Mouse (Mus musculus): ENCODE results near the gene Cldnd2. TPM values are rescaled to one million over a fixed set of nuclear protein-coding genes. Genes with fewer than 3 reads are reported as not detected.
A peak's percentile ranks its signal among the peaks of the same experiment; 100 is the strongest.

The Cldnd2 gene
- polyA plus RNA-seq, 1 experiment from 2014 or later, result not detected

GRCm38 (mm10) chr7:43482090-43482716 is 41.6 kb downstream of the Cldnd2 start:
- no peak overlapping the region for H3K4me3 ChIP-seq
- WGBS, result 74% methylated on average over 8 of the region's 8 CpGs
- DNase-seq (ENCODE audit: low spot score), result no peak
- peaks cover 23% of the 10 kb centered on the region for H3K27me3 ChIP-seq (ENCODE audit: low read depth, poor library complexity, severe bottlenecking)
- H3K36me3 ChIP-seq, result no peaks in the 10 kb centered on the region
- no peaks in the 10 kb centered on the region for H3K9me3 ChIP-seq (replicated peaks)
- H3K27ac ChIP-seq, result no peak overlapping the region
- peaks cover 6% of the 10 kb centered on the region for H3K4me1 ChIP-seq

DNA sequence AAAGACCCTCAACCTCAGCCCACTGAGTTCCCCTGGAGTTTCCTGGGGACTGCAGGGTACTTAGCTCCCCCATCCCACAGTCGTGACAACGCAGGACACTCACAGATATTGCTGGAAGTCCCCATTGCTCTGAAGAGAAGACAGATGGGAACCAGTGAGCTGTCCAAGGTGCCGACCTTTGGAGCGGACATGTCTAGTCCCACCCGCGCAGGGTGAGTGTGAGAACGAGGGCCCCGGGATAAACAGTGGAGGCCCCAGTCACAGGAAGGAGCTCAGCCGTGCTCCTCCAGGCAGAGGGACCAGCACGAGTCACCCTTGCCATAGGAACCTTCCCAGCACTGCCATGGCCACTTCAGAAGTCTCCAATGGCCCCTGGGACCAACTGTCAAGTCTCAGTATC is 42.7 kb downstream of the Cldnd2 start:
- Histone ChIP-seq H3K27me3 (ENCODE audit: low read depth, poor library complexity, severe bottlenecking) (peaks cover 19% of the 10 kb centered on the region), H3K27ac (no peak overlapping the region), H3K36me3 (no peaks in the 10 kb centered on the region), H3K4me1 (peaks cover 6% of the 10 kb centered on the region), H3K4me3 (no peak overlapping the region), H3K9me3 (replicated peaks) (no peaks in the 10 kb centered on the region)
- peak; percentile 50 for DNase-seq (ENCODE audit: low spot score)
- 8% methylated on average over 10 of the region's 10 CpGs for WGBS

GRCm38 (mm10) chr7:43488646-43489045 is 48.1 kb downstream of the Cldnd2 start:
- H3K27me3 ChIP-seq (ENCODE audit: low read depth, poor library complexity, severe bottlenecking), result peaks cover 55% of the 10 kb centered on the region
- 0 out of 2 replicates have a peak overlapping the region, but pooled peaks have one; percentile 67 for H3K4me3 ChIP-seq
- WGBS, result 59% methylated on average over 5 of the region's 5 CpGs

GRCm38 (mm10) chr7:43489631-43490125 is 49.1 kb downstream of the Cldnd2 start, which contains the start of gene Iglon5:
TSS of gene Iglon5 (minus strand) at chr7:43490075.
- Histone ChIP-seq H3K27ac (peak within 1 kb of the TSS; percentile 88), H3K27me3 (ENCODE audit: low read depth, poor library complexity, severe bottlenecking) (peaks cover 63% of the 10 kb centered on the region), H3K36me3 (no peaks in the 10 kb centered on the region), H3K4me1 (peaks cover 14% of the 10 kb centered on the region), H3K9me3 (replicated peaks) (no peaks in the 10 kb centered on the region), H3K4me3 (peak within 1 kb of the TSS; percentile 67)
- 2% methylated on average over 24 of the region's 41 CpGs for whole genome bisulfite sequencing
- DNase-seq (ENCODE audit: low spot score), result peak; percentile 46

More at GRCm38 (mm10) chr7:43488646-43489045, 48.1 kb downstream of the Cldnd2 start:
- no peaks in the 10 kb centered on the region for H3K9me3 ChIP-seq (replicated peaks)
- H3K36me3 ChIP-seq, result no peaks in the 10 kb centered on the region
- H3K27ac ChIP-seq, result no peak overlapping the region
- H3K4me1 ChIP-seq, result peaks cover 14% of the 10 kb centered on the region
- no peak for DNase-seq (ENCODE audit: low spot score)

DNA sequence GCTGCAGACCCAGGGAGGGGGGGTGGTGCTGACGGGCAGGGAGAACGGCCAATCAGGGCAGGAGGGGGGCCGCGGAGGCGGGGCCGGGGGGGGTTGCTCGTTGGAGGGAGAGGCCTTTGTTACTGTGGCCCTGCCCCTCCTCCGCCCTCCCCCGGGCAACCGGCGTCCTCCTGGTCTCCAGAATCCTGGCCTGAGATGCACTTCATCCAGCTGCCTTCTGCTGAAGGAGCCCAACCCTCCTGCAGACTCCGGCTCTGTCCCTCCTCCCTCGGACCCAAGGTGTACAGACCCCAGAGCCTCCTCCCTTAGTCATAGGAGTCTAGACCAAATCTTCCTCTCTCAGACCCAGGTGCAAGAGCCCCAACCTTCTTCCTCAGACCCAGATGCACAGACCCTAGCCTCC is 49.6 kb downstream of the Cldnd2 start:
- Histone ChIP-seq H3K27ac (peak overlapping the region; percentile 88), H3K36me3 (no peaks in the 10 kb centered on the region), H3K4me3 (peak overlapping the region; percentile 67), H3K4me1 (peaks cover 14% of the 10 kb centered on the region), H3K27me3 (ENCODE audit: low read depth, poor library complexity, severe bottlenecking) (peaks cover 68% of the 10 kb centered on the region), H3K9me3 (replicated peaks) (no peaks in the 10 kb centered on the region)
- peak; percentile 86 for DNase-seq (ENCODE audit: low spot score)
- WGBS, result 0% methylated on average over 8 of the region's 13 CpGs

DNA sequence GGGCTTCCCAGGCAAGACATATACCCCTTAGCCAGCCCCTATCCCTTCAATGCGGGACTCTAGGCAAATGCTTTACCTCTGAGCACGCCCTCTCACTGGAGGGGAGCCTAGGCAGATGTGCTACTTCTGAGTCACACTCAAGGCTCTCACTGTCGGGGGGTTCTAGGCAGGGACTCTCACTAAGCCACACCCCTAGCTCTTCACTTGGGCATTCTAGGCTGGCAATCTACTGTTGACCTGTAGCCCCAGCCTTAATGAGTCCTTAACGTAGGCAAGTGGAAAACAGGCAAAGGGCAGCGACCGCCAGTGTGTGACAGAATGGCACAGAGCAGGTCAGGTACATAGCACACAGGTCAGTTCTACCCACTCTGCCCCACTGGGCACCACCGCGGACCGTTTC is 50.3 kb downstream of the Cldnd2 start:
- no peak for DNase-seq (ENCODE audit: low spot score)
- Histone ChIP-seq H3K4me1 (peaks cover 14% of the 10 kb centered on the region), H3K9me3 (replicated peaks) (no peaks in the 10 kb centered on the region), H3K36me3 (no peaks in the 10 kb centered on the region), H3K27ac (no peak overlapping the region; the same call in 1 of the 2 replicates), H3K4me3 (no peak overlapping the region), H3K27me3 (ENCODE audit: low read depth, poor library complexity, severe bottlenecking) (peaks cover 75% of the 10 kb centered on the region)
- 58% methylated on average over 9 of the region's 9 CpGs for WGBS

Small RNA genes within 50 kb of the gene (microRNA-seq; reads per million reads assigned to microRNA genes)
- gene Mir7051, result not detected

Other genes starting within 250 kb of the Cldnd2 start
- 8.4 and 11.0 TPM in 2 replicates for gene Zfp715, start 127.5 kb upstream of the Cldnd2 start, polyA plus RNA-seq (2016; fragmentation: Nextera tagmentation; extraction: Ambion mirVana)
- gene Siglecf, start 89.4 kb upstream of the Cldnd2 start, polyA plus RNA-seq (2016; fragmentation: Nextera tagmentation; extraction: Ambion mirVana), result 0.20 and 0.29 TPM in 2 replicates
- gene Siglecg, start 32.6 kb upstream of the Cldnd2 start, polyA plus RNA-seq (2016; fragmentation: Nextera tagmentation; extraction: Ambion mirVana), result 0.26 TPM in 2 replicates
- not detected in 2 replicates for gene Lim2, start 13.1 kb upstream of the Cldnd2 start, polyA plus RNA-seq (2016; fragmentation: Nextera tagmentation; extraction: Ambion mirVana)
- 0.28 TPM in 1 of 2 replicates, not detected in the other for gene Nkg7, start 3.7 kb upstream of the Cldnd2 start, polyA plus RNA-seq (2016; fragmentation: Nextera tagmentation; extraction: Ambion mirVana)
- gene Etfb, start 3.3 kb downstream of the Cldnd2 start, polyA plus RNA-seq (2016; fragmentation: Nextera tagmentation; extraction: Ambion mirVana), result 240 and 248 TPM in 2 replicates
- 0.78 TPM in 1 of 2 replicates, not detected in the other for gene Gm45233, start 3.3 kb downstream of the Cldnd2 start, polyA plus RNA-seq (2016; fragmentation: Nextera tagmentation; extraction: Ambion mirVana)
- 1.2 and 1.3 TPM in 2 replicates for gene Vsig10l, start 22.4 kb downstream of the Cldnd2 start, polyA plus RNA-seq (2016; fragmentation: Nextera tagmentation; extraction: Ambion mirVana)
- gene Iglon5, start 49.3 kb downstream of the Cldnd2 start, polyA plus RNA-seq (2016; fragmentation: Nextera tagmentation; extraction: Ambion mirVana), result 0.21 and 0.46 TPM in 2 replicates
- gene 4931406B18Rik, start 65.2 kb downstream of the Cldnd2 start, polyA plus RNA-seq (2016; fragmentation: Nextera tagmentation; extraction: Ambion mirVana), result not detected in 2 replicates
- gene Cd33, start 103.6 kb downstream of the Cldnd2 start, polyA plus RNA-seq (2016; fragmentation: Nextera tagmentation; extraction: Ambion mirVana), result 0.48 and 0.59 TPM in 2 replicates
- 4.3 and 5.4 TPM in 2 replicates for gene Zfp658, start 121.5 kb downstream of the Cldnd2 start, polyA plus RNA-seq (2016; fragmentation: Nextera tagmentation; extraction: Ambion mirVana)
- gene Zfp719, start 138.8 kb downstream of the Cldnd2 start, polyA plus RNA-seq (2016; fragmentation: Nextera tagmentation; extraction: Ambion mirVana), result 13.3 and 15.4 TPM in 2 replicates
- 0.99 and 1.0 TPM in 2 replicates for gene Zfp819, start 166.4 kb downstream of the Cldnd2 start, polyA plus RNA-seq (2016; fragmentation: Nextera tagmentation; extraction: Ambion mirVana)
- not detected in 2 replicates for gene Ceacam18, start 193.9 kb downstream of the Cldnd2 start, polyA plus RNA-seq (2016; fragmentation: Nextera tagmentation; extraction: Ambion mirVana)
- 0.21 TPM in 1 of 2 replicates, not detected in the other for gene Siglece, start 219.4 kb downstream of the Cldnd2 start, polyA plus RNA-seq (2016; fragmentation: Nextera tagmentation; extraction: Ambion mirVana)
- 21.3 and 21.6 TPM in 2 replicates for gene Ctu1, start 231.2 kb downstream of the Cldnd2 start, polyA plus RNA-seq (2016; fragmentation: Nextera tagmentation; extraction: Ambion mirVana)
- not detected in 2 replicates for gene Klk14, start 249.6 kb downstream of the Cldnd2 start, polyA plus RNA-seq (2016; fragmentation: Nextera tagmentation; extraction: Ambion mirVana)